Mouse (Mus musculus): ENCODE measurements at regions not wholly inside any gene's neighbourhood (a gene's known extent, or its start where the extent isn't known, plus 50 kb on each side); places are given as distances from the start of the nearest gene placed in this dataset.

GRCm38 (mm10) chr13:52187841-52188604, 341.5 kb downstream of the Gadd45g start:
- no peak for DNase-seq
- TF ChIP-seq CTCF (IDR thresholded peaks at IDR 0.05; ENCODE audit: borderline replicate concordance, insufficient read depth, low read depth, low read length), result no peak
- no peak for TF ChIP-seq POLR2A (IDR thresholded peaks at IDR 0.05; ENCODE audit: borderline replicate concordance, insufficient read depth, low read length)
- no peaks in the 10 kb centered on the region for H3K27me3 ChIP-seq (ENCODE audit: control insufficient read depth, insufficient read depth, low read length)
- H3K4me3 ChIP-seq (replicated peaks; ENCODE audit: insufficient read depth, low read depth, low read length), result no peak overlapping the region
- 19% methylated on average over 8 of the region's 8 CpGs for WGBS
- no peak overlapping the region for H3K27ac ChIP-seq (ENCODE audit: insufficient read depth, low read length)
- H3K4me1 ChIP-seq (ENCODE audit: control insufficient read depth, insufficient read depth, low read length), result no peaks in the 10 kb centered on the region; the same call in 1 of the 2 replicates

- no peak overlapping the region for H3K27ac ChIP-seq (ENCODE audit: insufficient read depth, low read length)
- no peak for DNase-seq
- TF ChIP-seq CTCF (IDR thresholded peaks at IDR 0.05; ENCODE audit: borderline replicate concordance, insufficient read depth, low read depth, low read length) (no peak), POLR2A (IDR thresholded peaks at IDR 0.05; ENCODE audit: borderline replicate concordance, insufficient read depth, low read length) (no peak)
- H3K27me3 ChIP-seq (ENCODE audit: control insufficient read depth, insufficient read depth, low read length), result no peaks in the 10 kb centered on the region
- no peak overlapping the region for H3K4me3 ChIP-seq (replicated peaks; ENCODE audit: insufficient read depth, low read depth, low read length)
- H3K4me1 ChIP-seq (ENCODE audit: control insufficient read depth, insufficient read depth, low read length), result no peaks in the 10 kb centered on the region; the same call in 1 of the 2 replicates
- 26% methylated on average over 2 of the region's 2 CpGs for WGBS
Measured at GRCm38 (mm10) chr13:52188605-52189003, 342.1 kb downstream of the Gadd45g start.

- TF ChIP-seq POLR2A (IDR thresholded peaks at IDR 0.05; ENCODE audit: borderline replicate concordance, insufficient read depth, low read length) (no peak), CTCF (IDR thresholded peaks at IDR 0.05; ENCODE audit: borderline replicate concordance, insufficient read depth, low read depth, low read length) (no peak)
- 77% methylated on average over 10 of the region's 10 CpGs for WGBS
- no peak for DNase-seq
- no peaks in the 10 kb centered on the region for H3K27me3 ChIP-seq (ENCODE audit: control insufficient read depth, insufficient read depth, low read length)
- H3K27ac ChIP-seq (ENCODE audit: insufficient read depth, low read length), result no peak overlapping the region
- no peaks in the 10 kb centered on the region; the same call in 1 of the 2 replicates for H3K4me1 ChIP-seq (ENCODE audit: control insufficient read depth, insufficient read depth, low read length)
- H3K4me3 ChIP-seq (replicated peaks; ENCODE audit: insufficient read depth, low read depth, low read length), result no peak overlapping the region
Measured at GRCm38 (mm10) chr13:52189382-52189923, 341.6 kb downstream of the Diras2 start.

GRCm38 (mm10) chr13:52190256-52190655, 340.8 kb downstream of the Diras2 start:
- TF ChIP-seq POLR2A (IDR thresholded peaks at IDR 0.05; ENCODE audit: borderline replicate concordance, insufficient read depth, low read length) (no peak), CTCF (IDR thresholded peaks at IDR 0.05; ENCODE audit: borderline replicate concordance, insufficient read depth, low read depth, low read length) (no peak)
- WGBS, result 89% methylated on average over 9 of the region's 9 CpGs
- Histone ChIP-seq H3K27ac (ENCODE audit: insufficient read depth, low read length) (no peak overlapping the region), H3K4me3 (replicated peaks; ENCODE audit: insufficient read depth, low read depth, low read length) (no peak overlapping the region), H3K4me1 (ENCODE audit: control insufficient read depth, insufficient read depth, low read length) (no peaks in the 10 kb centered on the region; the same call in 1 of the 2 replicates), H3K27me3 (ENCODE audit: control insufficient read depth, insufficient read depth, low read length) (no peaks in the 10 kb centered on the region)
- DNase-seq, result no peak

GRCm38 (mm10) chr13:52190848-52191590, 340.1 kb downstream of the Diras2 start:
- Histone ChIP-seq H3K27ac (ENCODE audit: insufficient read depth, low read length) (no peak overlapping the region), H3K4me1 (ENCODE audit: control insufficient read depth, insufficient read depth, low read length) (no peaks in the 10 kb centered on the region; the same call in 1 of the 2 replicates), H3K27me3 (ENCODE audit: control insufficient read depth, insufficient read depth, low read length) (no peaks in the 10 kb centered on the region), H3K4me3 (replicated peaks; ENCODE audit: insufficient read depth, low read depth, low read length) (no peak overlapping the region)
- 93% methylated on average over 15 of the region's 15 CpGs for WGBS
- no peak for DNase-seq
- no peak for TF ChIP-seq POLR2A (IDR thresholded peaks at IDR 0.05; ENCODE audit: borderline replicate concordance, insufficient read depth, low read length)
- no peak for TF ChIP-seq CTCF (IDR thresholded peaks at IDR 0.05; ENCODE audit: borderline replicate concordance, insufficient read depth, low read depth, low read length)

GRCm38 (mm10) chr13:52196917-52197316, 334.2 kb downstream of the Diras2 start:
- Histone ChIP-seq H3K27ac (ENCODE audit: insufficient read depth, low read length) (no peak overlapping the region), H3K4me3 (replicated peaks; ENCODE audit: insufficient read depth, low read depth, low read length) (no peak overlapping the region), H3K4me1 (ENCODE audit: control insufficient read depth, insufficient read depth, low read length) (no peaks in the 10 kb centered on the region), H3K27me3 (ENCODE audit: control insufficient read depth, insufficient read depth, low read length) (no peaks in the 10 kb centered on the region)
- no peak for DNase-seq
- WGBS, result 79% methylated on average over 5 of the region's 5 CpGs
- TF ChIP-seq POLR2A (IDR thresholded peaks at IDR 0.05; ENCODE audit: borderline replicate concordance, insufficient read depth, low read length) (no peak), CTCF (IDR thresholded peaks at IDR 0.05; ENCODE audit: borderline replicate concordance, insufficient read depth, low read depth, low read length) (no peak)

GRCm38 (mm10) chr13:52198649-52199348, 332.3 kb downstream of the Diras2 start:
- TF ChIP-seq POLR2A (IDR thresholded peaks at IDR 0.05; ENCODE audit: borderline replicate concordance, insufficient read depth, low read length) (no peak), CTCF (IDR thresholded peaks at IDR 0.05; ENCODE audit: borderline replicate concordance, insufficient read depth, low read depth, low read length) (no peak)
- no peak overlapping the region for H3K27ac ChIP-seq (ENCODE audit: insufficient read depth, low read length)
- no peaks in the 10 kb centered on the region for H3K4me1 ChIP-seq (ENCODE audit: control insufficient read depth, insufficient read depth, low read length)
- H3K27me3 ChIP-seq (ENCODE audit: control insufficient read depth, insufficient read depth, low read length), result no peaks in the 10 kb centered on the region
- DNase-seq, result no peak
- WGBS, result 91% methylated on average over 7 of the region's 7 CpGs
- no peak overlapping the region for H3K4me3 ChIP-seq (replicated peaks; ENCODE audit: insufficient read depth, low read depth, low read length)
